Mouse (Mus musculus) kidney, adult 9 months (tissue): Measurements from ENCODE around the gene Rnf168.
"Not testable (repeated sequence)": the region's sequence is repeated elsewhere in the genome, so short reads cannot be mapped to it uniquely, and the experiment has no call there.

Experiments
- DNase-seq: peaks from one replicate; pipeline ENCODE4 v3.0.0; 2022

Rnf168 gene

GRCm38 (mm10) chr16:32277308-32278256 is at the start of gene Rnf168:
Rnf168 (plus strand) TSS chr16:32277459.
- peak; percentile 93 for DNase-seq

GRCm38 (mm10) chr16:32232050-32232449 is 45.2 kb upstream of the Rnf168 start:
- DNase-seq: not testable (repeated sequence)

- DNase-seq: no peak
Observed at GRCm38 (mm10) chr16:32237930-32238680, 39.2 kb upstream of the Rnf168 start.

- DNase-seq: no peak
Observed at GRCm38 (mm10) chr16:32239428-32240312, 37.6 kb upstream of the Rnf168 start.

- no peak for DNase-seq
Observed at GRCm38 (mm10) chr16:32243901-32244300, 33.4 kb upstream of the Rnf168 start.

- DNase-seq: peak; percentile 34
Observed at GRCm38 (mm10) chr16:32246351-32246791, 30.9 kb upstream of the Rnf168 start.

GRCm38 (mm10) chr16:32246952-32247370 is 30.3 kb upstream of the Rnf168 start, which contains the start of the genes Fbxo45 and Wdr53:
Fbxo45 (minus strand) TSS chr16:32247158.
Wdr53 (plus strand) TSS chr16:32247227.
- peak; percentile 98 for DNase-seq

GRCm38 (mm10) chr16:32264225-32264624 is 13.0 kb upstream of the Rnf168 start:
- peak; percentile 31 for DNase-seq

- DNase-seq: no peak
Observed at GRCm38 (mm10) chr16:32271291-32271690, 6.0 kb upstream of the Rnf168 start, which contains the start of gene Smco1. Smco1 (plus strand) TSS chr16:32271468.

GRCm38 (mm10) chr16:32273338-32273737 is 3.9 kb upstream of the Rnf168 start:
- no peak for DNase-seq

- no peak for DNase-seq
Observed at GRCm38 (mm10) chr16:32275041-32275440, 2.2 kb upstream of the Rnf168 start.

GRCm38 (mm10) chr16:32275830-32276229 is 1.4 kb upstream of the Rnf168 start:
- no peak for DNase-seq

GRCm38 (mm10) chr16:32278396-32278795 is 1.1 kb downstream of the Rnf168 start:
- DNase-seq: no peak

- no peak for DNase-seq
Observed at GRCm38 (mm10) chr16:32280211-32280610, 3.0 kb downstream of the Rnf168 start.

GRCm38 (mm10) chr16:32282608-32283007 is 5.3 kb downstream of the Rnf168 start:
- DNase-seq: no peak

- DNase-seq: no peak
Observed at GRCm38 (mm10) chr16:32291821-32292220, 14.6 kb downstream of the Rnf168 start.

- not testable (repeated sequence) for DNase-seq
Observed at GRCm38 (mm10) chr16:32299617-32300016, 22.4 kb downstream of the Rnf168 start.

- no peak for DNase-seq
Observed at GRCm38 (mm10) chr16:32303046-32303445, 25.8 kb downstream of the Rnf168 start.

GRCm38 (mm10) chr16:32303886-32304285 is 26.6 kb downstream of the Rnf168 start:
- no peak for DNase-seq

GRCm38 (mm10) chr16:32311970-32312369 is 34.7 kb downstream of the Rnf168 start:
- DNase-seq: no peak

GRCm38 (mm10) chr16:32312386-32312785 is 35.1 kb downstream of the Rnf168 start:
- peak; percentile 54 for DNase-seq

- peak; percentile 32 for DNase-seq
Observed at GRCm38 (mm10) chr16:32312859-32313258, 35.6 kb downstream of the Rnf168 start.
